Mouse (Mus musculus): ENCODE measurements around the gene Fuca2. TPM values are rescaled to one million over a fixed set of nuclear protein-coding genes. Genes with fewer than 3 reads are reported as not detected.

Gene Fuca2
- polyA plus RNA-seq, 1 experiment = 12.1 TPM

DNA sequence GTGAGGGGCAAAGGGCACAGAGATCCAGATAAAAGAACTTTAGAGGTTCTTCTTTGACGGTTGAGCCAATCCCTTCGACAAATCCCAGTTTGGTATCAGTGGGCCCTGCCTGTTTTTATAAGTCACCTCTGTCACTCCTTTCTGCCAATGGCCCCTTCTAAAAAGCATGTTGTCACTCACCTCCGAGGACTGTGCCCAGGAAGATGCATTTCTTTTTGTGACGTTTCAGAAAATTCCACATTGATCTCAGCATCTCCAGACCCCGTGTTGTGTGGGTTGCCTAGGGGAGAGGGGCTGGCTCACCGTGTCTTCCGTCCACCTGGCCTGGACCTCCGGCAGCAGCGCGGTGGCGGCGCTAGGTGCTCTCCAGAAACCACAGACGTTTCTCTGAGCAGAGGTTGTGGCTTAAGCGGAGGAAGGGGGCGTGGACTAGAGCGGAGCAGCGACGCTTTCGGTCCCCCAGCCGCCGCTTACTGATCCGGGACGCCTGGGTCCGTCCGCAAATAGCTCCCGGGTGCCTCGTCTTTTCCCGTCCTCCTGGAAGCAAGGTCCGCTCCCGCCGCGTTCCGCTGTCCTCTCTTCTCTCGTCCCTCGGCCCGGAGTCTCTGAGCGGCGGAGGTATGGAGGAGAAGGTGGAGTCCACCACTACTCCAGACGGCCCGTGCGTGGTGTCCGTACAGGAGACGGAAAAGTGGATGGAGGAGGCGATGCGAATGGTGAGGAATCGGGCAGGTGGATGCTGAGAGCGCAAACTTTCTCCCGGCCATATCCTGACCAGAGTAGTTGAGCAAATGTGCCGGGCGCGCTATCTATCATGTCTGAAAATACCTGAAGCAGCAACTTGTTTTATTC lies 53.5 kb downstream of the Fuca2 start, which contains the start of the genes Adat2 and Pex3:
Gene Adat2, plus strand, starts transcription at position 249 of the 852 bp plus-strand sequence.
Gene Pex3, minus strand, starts transcription at position 497 of the 852 bp plus-strand sequence.
- under 1% methylated on average over 51 of the region's 51 CpGs for WGBS
- peak within 1 kb of the TSS; percentile 58 for H3K27ac ChIP-seq (ENCODE audit: control insufficient read depth, insufficient read depth, low read length)
- H3K4me3 ChIP-seq (ENCODE audit: control insufficient read depth, insufficient read depth, low read length) = peak within 1 kb of the TSS; percentile 98
- H3K27me3 ChIP-seq (ENCODE audit: control insufficient read depth, insufficient read depth, low read length) = no peaks in the 10 kb centered on the region
- DNase-seq = peak; percentile 88
- no peaks in the 10 kb centered on the region for H3K36me3 ChIP-seq (ENCODE audit: control insufficient read depth, insufficient read depth, low read length)
- no peak; the same call in 1 of the 2 replicates for TF ChIP-seq CTCF (IDR thresholded peaks at IDR 0.05; ENCODE audit: borderline replicate concordance, control insufficient read depth, extremely low read depth, insufficient read depth, low read length, poor library complexity)
- peak; percentile 61 for TF ChIP-seq POLR2A (IDR thresholded peaks at IDR 0.05; ENCODE audit: control insufficient read depth, extremely low read depth, insufficient read depth, low read length, poor library complexity)
- no peaks in the 10 kb centered on the region for H3K4me1 ChIP-seq (replicated peaks; ENCODE audit: control insufficient read depth, insufficient read depth, low read length)

DNA sequence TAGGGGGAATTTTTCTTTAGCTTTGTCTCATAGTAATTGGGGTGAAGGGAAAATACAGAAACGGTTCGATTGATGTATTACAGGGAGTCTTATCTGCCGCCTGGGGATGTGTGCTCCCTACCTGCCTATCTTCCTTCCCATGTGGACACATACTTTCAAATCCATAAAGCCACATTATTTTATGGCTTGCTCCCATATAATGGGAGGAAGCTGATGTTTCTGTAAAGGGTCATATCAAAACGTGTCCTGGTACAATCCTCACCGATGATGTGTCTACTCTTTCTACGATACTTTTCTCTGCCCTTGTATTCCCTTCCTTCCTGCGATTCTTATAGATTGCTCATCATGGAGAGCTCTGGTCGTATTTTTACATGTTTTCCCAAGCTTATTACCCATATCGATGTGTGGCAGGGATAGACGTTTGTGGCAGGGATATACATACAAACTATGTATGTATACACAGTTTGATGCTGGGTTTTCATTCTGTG lies 54.2 kb downstream of the Fuca2 start:
- no peaks in the 10 kb centered on the region for H3K27me3 ChIP-seq (ENCODE audit: control insufficient read depth, insufficient read depth, low read length)
- H3K27ac ChIP-seq (ENCODE audit: control insufficient read depth, insufficient read depth, low read length) = no peak overlapping the region
- no peaks in the 10 kb centered on the region for H3K36me3 ChIP-seq (ENCODE audit: control insufficient read depth, insufficient read depth, low read length)
- DNase-seq = no peak
- H3K4me1 ChIP-seq (replicated peaks; ENCODE audit: control insufficient read depth, insufficient read depth, low read length) = no peaks in the 10 kb centered on the region
- H3K4me3 ChIP-seq (ENCODE audit: control insufficient read depth, insufficient read depth, low read length) = peak overlapping the region; percentile 98
- TF ChIP-seq CTCF (IDR thresholded peaks at IDR 0.05; ENCODE audit: borderline replicate concordance, control insufficient read depth, extremely low read depth, insufficient read depth, low read length, poor library complexity) = no peak
- 13% methylated on average over 10 of the region's 10 CpGs for WGBS

DNA sequence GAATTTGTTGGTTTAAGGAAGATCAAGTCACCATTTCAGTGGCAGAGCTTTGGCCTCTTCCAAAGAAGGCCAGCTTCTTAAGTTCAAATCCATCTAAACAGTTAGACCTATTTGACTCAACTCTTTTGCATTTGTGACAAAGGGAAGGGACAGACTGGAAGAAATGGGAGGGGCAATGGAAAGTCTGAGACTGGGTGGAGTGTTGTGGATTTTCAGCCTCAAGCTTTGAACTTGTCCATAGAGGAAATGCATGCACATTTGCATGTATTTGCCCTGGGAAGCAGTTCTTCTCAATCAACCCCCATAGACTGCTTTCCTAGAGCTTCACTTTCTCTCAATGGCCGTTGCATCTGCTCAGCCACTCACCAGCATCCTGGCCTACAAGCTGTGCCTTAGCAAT lies 55.0 kb downstream of the Fuca2 start:
- TF ChIP-seq CTCF (IDR thresholded peaks at IDR 0.05; ENCODE audit: borderline replicate concordance, control insufficient read depth, extremely low read depth, insufficient read depth, low read length, poor library complexity) = no peak
- TF ChIP-seq POLR2A (IDR thresholded peaks at IDR 0.05; ENCODE audit: control insufficient read depth, extremely low read depth, insufficient read depth, low read length, poor library complexity) = no peak
- DNase-seq = no peak
- WGBS = 97% methylated on average over 1 of the region's 1 CpGs

DNA sequence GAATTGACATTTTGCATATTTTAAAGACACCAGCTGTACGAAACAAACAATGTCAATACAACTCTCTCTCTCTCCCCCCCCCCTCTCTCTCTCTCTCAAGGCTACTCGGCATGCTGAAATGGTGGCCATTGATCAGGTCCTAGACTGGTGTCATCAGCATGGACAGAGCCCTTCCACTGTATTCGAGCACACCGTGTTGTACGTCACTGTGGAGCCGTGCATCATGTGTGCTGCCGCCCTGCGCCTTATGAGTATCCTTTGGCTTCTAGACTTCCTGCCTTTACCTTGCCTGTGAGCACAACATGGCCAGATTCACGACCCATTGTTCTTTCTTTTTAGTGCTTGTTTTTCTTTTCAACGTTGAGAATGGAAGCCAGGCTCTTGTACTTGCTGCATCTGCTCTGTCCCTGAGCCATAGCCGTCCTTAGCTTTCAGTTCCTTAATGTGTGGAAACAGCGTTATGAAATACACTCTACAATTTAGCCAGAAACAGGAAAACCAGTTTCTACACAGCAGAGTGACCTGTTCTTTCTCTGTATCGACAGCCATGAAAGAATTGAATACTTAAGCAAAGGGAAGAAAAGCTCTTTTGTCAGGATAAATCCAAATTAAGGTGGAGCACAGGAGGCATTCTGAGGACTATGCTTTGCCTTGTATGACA lies 60.8 kb downstream of the Fuca2 start:
- H3K27ac ChIP-seq (ENCODE audit: control insufficient read depth, insufficient read depth, low read length) = no peak overlapping the region
- no peak overlapping the region for H3K4me3 ChIP-seq (ENCODE audit: control insufficient read depth, insufficient read depth, low read length)
- 90% methylated on average over 13 of the region's 13 CpGs for WGBS
- no peak for TF ChIP-seq POLR2A (IDR thresholded peaks at IDR 0.05; ENCODE audit: control insufficient read depth, extremely low read depth, insufficient read depth, low read length, poor library complexity)
- no peak for TF ChIP-seq CTCF (IDR thresholded peaks at IDR 0.05; ENCODE audit: borderline replicate concordance, control insufficient read depth, extremely low read depth, insufficient read depth, low read length, poor library complexity)
- no peaks in the 10 kb centered on the region; the same call in 1 of the 2 replicates for H3K36me3 ChIP-seq (ENCODE audit: control insufficient read depth, insufficient read depth, low read length)
- no peak for DNase-seq
- H3K27me3 ChIP-seq (ENCODE audit: control insufficient read depth, insufficient read depth, low read length) = no peaks in the 10 kb centered on the region
- H3K4me1 ChIP-seq (replicated peaks; ENCODE audit: control insufficient read depth, insufficient read depth, low read length) = no peaks in the 10 kb centered on the region

More for the DNA sequence above, 55.0 kb downstream of the Fuca2 start:
- Histone ChIP-seq H3K36me3 (ENCODE audit: control insufficient read depth, insufficient read depth, low read length) (no peaks in the 10 kb centered on the region), H3K4me1 (replicated peaks; ENCODE audit: control insufficient read depth, insufficient read depth, low read length) (no peaks in the 10 kb centered on the region), H3K27me3 (ENCODE audit: control insufficient read depth, insufficient read depth, low read length) (no peaks in the 10 kb centered on the region), H3K27ac (ENCODE audit: control insufficient read depth, insufficient read depth, low read length) (no peak overlapping the region), H3K4me3 (ENCODE audit: control insufficient read depth, insufficient read depth, low read length) (no peak overlapping the region)

DNA sequence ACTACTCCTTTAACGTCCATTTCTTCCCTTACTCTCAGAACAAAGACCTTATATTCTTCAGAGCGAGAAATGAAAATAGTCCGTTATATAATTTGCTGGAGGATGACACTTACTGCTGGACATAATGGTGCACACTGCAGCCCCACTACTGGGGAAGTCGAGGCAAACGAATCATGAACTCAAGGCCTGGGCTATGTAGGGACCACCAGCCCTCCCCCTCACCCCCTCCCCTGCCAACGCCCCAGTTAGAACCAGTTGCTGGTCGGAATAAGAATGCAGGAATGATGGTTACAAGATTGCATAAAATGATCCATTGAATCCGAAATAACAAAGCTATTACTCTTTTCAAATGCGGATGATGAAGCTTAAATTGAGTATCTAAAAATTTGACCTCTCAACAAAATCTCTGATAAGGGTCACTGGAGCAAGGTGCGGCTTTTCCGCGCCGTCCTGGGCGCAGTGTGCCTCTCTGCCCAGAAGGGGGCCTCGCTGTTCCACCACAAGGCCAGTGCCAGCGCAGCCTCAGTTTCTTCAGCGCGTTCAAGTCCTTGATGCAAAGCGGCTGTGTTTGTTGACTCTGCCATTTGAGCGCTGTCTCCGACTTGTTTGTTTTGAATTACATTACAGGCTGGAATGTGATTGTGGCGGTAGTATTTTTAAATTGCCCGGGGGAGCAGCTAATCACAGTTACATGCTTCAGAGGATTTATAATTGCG lies 65.2 kb downstream of the Fuca2 start:
- TF ChIP-seq CTCF (IDR thresholded peaks at IDR 0.05; ENCODE audit: borderline replicate concordance, control insufficient read depth, extremely low read depth, insufficient read depth, low read length, poor library complexity) (peak; percentile 88), POLR2A (IDR thresholded peaks at IDR 0.05; ENCODE audit: control insufficient read depth, extremely low read depth, insufficient read depth, low read length, poor library complexity) (no peak)
- Histone ChIP-seq H3K4me1 (replicated peaks; ENCODE audit: control insufficient read depth, insufficient read depth, low read length) (no peaks in the 10 kb centered on the region), H3K4me3 (ENCODE audit: control insufficient read depth, insufficient read depth, low read length) (no peak overlapping the region), H3K27me3 (ENCODE audit: control insufficient read depth, insufficient read depth, low read length) (no peaks in the 10 kb centered on the region), H3K36me3 (ENCODE audit: control insufficient read depth, insufficient read depth, low read length) (no peaks in the 10 kb centered on the region; the same call in 1 of the 2 replicates), H3K27ac (ENCODE audit: control insufficient read depth, insufficient read depth, low read length) (no peak overlapping the region)
- 38% methylated on average over 24 of the region's 24 CpGs for WGBS
- DNase-seq = peak; percentile 72

DNA sequence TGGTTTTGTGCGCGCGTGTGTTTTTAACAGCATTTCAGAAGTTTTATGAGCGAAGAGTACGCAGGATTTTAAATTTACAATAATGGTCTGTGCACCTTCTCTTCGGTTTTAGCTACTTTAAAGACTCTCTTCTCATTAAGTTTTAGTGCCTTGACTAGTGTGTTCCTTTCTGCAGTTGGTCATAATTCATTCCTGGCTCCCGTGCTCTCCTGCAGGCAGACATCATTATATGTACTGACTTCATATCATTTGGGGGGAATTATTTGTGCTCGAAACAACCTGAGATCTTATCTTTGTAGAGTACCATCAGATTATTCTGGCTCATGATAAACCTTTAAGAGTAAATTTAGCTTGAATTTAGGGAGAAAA lies 65.7 kb downstream of the Fuca2 start:
- no peak overlapping the region for H3K4me3 ChIP-seq (ENCODE audit: control insufficient read depth, insufficient read depth, low read length)
- no peak for TF ChIP-seq CTCF (IDR thresholded peaks at IDR 0.05; ENCODE audit: borderline replicate concordance, control insufficient read depth, extremely low read depth, insufficient read depth, low read length, poor library complexity)
- no peak for TF ChIP-seq POLR2A (IDR thresholded peaks at IDR 0.05; ENCODE audit: control insufficient read depth, extremely low read depth, insufficient read depth, low read length, poor library complexity)
- H3K27ac ChIP-seq (ENCODE audit: control insufficient read depth, insufficient read depth, low read length) = no peak overlapping the region
- H3K27me3 ChIP-seq (ENCODE audit: control insufficient read depth, insufficient read depth, low read length) = no peaks in the 10 kb centered on the region
- WGBS = 52% methylated on average over 8 of the region's 8 CpGs
- no peak for DNase-seq
- H3K36me3 ChIP-seq (ENCODE audit: control insufficient read depth, insufficient read depth, low read length) = no peaks in the 10 kb centered on the region; the same call in 1 of the 2 replicates
- H3K4me1 ChIP-seq (replicated peaks; ENCODE audit: control insufficient read depth, insufficient read depth, low read length) = no peaks in the 10 kb centered on the region

All from thymus, adult 2 months (tissue).